Mouse (Mus musculus): ENCODE data around the gene Gm2431. TPM values are rescaled to one million over a fixed set of nuclear protein-coding genes. Genes with fewer than 3 reads are reported as not detected.
A peak's percentile ranks its signal among the peaks of the same experiment; 100 is the strongest.
"Not testable (repeated sequence)": the region's sequence is repeated elsewhere in the genome, so short reads cannot be mapped to it uniquely, and the experiment has no call there.

Gm2431 gene
- not detected for total RNA-seq (2022)

DNA sequence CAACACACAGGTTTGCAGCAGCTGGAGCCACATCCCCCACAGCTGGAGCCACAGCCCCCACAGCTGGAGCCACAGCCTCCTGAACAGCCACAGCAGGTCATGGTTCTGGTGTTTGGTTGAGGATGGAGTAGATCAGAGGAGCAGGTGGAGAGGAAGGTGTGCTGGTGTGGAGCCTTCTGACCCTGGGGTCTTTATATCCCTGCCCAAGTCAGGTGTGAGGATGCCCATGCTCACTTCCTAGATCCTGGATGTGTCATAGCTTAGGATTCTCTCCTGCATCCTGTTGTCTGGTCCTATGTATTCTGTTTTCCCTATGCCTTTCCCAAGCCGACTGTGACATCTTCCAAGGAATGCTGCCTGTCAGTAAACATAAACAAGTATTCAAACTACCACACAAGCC is at the start of gene Gm2431:
Gene Gm2431 (minus strand): TSS at position 101 of the 400 bp plus-strand sequence.
- DNase-seq (ENCODE audit: low spot score in 2 of 2), result not testable (repeated sequence)

DNA sequence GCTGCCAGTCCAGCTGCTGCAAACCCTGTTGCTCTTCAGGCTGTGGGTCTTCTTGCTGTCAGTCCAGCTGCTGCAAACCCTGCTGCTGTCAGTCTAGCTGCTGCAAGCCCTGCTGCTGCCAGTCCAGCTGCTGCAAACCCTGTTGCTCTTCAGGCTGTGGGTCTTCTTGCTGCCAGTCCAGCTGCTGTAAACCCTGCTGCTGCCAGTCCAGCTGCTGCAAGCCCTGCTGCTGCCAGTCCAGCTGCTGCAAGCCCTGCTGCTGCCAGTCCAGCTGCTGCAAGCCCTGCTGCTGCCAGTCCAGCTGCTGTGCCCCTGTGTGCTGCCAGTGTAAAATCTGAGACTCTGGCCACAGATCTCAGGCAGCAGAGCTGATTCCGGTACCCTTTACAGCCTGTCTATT is 45.8 kb upstream of the Gm2431 start:
- not testable (repeated sequence) for DNase-seq (ENCODE audit: low spot score in 2 of 2)

DNA sequence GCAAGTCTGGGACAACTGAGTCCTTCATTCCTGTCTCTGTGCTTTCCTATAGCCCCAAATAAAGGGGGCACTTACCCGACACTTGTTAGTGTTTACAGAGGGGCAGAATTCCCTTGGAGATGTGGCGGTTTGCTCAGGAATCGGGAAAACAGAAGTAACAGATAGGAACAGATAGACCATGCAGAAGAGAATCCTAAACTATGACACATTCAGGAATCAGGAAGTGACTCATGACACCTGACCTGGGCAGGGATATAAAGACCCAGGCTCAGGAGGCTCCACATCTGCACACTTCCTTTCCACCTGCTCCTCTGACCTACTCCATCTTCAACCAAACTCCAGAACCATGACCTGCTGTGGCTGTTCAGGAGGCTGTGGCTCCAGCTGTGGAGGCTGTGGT is 45.1 kb upstream of the Gm2431 start, which contains the start of gene Krtap5-4:
Gene Krtap5-4 (plus strand): TSS at position 301 of the 400 bp plus-strand sequence.
- DNase-seq (ENCODE audit: low spot score in 2 of 2), result no peak

DNA sequence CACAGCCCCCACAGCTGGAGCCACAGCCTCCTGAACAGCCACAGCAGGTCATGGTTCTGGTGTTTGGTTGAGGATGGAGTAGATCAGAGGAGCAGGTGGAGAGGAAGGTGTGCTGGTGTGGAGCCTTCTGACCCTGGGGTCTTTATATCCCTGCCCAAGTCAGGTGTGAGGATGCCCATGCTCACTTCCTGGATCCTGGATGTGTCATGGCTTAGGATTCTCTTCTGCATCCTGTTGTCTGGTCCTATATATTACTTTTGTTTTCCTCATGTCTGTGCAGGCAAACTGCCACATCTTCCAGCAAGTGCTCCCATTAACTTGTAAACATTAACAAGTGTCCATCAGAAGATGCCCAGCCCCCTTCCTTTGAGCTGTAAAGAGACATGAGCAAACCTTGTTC is 38.9 kb upstream of the Gm2431 start, which contains the start of gene Krtap5-1:
Gene Krtap5-1 (minus strand): TSS at position 101 of the 400 bp plus-strand sequence.
- not testable (repeated sequence) for DNase-seq (ENCODE audit: low spot score in 2 of 2)

DNA sequence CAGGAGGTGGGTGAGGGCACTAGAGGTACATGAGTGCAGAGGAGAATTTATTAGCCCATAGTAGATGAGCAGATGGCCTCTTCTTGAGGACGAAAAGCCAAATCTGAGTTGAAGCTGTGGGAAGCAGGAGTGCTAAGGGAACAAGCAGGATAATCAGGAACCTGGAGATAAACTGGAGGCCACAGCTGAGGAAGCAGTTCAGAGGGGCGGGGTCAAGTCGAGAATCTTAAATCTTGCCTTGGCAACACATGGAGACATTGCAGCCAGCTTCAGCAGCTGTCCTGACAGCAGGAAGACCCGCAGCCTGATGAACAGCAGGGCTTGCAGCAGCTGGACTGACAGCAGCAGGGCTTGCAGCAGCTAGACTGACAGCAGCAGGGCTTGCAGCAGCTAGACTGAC is 38.0 kb upstream of the Gm2431 start:
- DNase-seq (ENCODE audit: low spot score in 2 of 2), result not testable (repeated sequence)

DNA sequence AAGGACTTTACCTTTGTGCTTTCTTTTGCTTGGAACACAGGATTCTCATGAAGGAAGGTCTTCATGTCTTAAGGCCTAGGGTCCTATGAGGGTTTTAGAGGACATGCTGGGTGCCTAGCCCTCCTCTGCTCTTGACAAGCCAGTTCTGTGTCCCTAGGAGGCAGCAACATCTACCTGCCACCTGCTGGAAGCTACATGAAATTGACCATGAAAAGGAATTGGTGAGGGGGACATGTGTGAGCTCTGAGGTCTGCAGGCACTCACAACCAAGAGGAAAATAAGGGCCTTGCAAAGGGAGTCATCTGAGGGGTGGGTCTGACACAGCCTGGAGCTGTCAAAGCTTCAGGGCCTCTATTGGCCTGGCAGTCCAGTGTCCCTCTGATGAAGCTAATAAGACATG is 37.3 kb upstream of the Gm2431 start:
- DNase-seq (ENCODE audit: low spot score in 2 of 2), result no peak

DNA sequence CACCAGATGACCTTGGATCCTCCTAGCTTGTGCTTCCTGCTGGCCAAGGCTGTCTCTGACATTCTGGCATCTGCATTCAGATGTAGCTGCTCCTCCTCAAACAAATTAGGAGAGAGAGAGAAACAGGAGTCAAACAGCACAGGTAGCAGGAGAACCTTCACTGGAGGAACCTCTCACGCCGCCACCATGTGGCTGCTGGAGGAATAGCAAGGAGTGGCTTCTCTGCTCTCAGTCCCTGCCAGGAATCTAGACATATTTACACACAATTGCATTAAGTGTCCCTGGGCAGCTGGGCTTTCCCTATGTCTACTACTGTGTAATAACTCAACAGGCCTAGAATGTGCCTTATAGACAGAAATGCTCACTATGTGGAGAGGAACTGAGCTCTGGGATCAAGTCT is 35.7 kb upstream of the Gm2431 start:
- not testable (repeated sequence) for DNase-seq (ENCODE audit: low spot score in 2 of 2)

DNA sequence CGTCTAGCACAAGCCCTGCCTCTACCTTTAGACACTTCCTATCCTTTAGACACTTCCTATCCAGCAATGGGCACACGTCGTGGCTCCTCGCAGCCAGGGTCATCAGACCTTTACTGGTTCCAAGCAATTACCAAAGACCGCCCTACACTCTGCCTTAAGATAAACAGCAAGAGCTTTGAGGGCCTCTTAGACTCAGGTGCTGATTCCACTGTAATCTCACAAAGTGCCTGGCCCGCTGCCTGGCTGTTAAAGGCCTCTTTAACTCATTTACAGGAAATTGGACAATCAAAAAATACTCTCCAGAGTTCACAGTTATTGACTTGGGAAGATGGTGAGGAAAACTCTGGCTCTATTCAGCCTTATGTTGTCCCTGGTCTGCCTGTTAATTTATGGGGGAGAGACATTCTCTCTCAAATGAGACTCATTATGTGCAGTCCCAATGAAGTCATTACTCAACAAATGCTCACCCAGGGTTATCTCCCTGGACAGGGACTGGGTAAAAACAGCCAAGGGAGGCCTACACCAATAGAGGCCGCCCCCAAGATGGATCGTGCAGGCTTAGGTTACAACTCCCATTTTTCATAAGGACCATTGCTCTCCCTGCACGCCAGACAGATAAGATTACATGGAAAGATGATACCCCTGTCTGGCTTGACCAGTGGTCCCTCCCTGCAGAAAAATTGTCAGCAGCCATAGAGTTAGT is 27.9 kb upstream of the Gm2431 start:
- DNase-seq (ENCODE audit: low spot score in 2 of 2), result not testable (repeated sequence)

DNA sequence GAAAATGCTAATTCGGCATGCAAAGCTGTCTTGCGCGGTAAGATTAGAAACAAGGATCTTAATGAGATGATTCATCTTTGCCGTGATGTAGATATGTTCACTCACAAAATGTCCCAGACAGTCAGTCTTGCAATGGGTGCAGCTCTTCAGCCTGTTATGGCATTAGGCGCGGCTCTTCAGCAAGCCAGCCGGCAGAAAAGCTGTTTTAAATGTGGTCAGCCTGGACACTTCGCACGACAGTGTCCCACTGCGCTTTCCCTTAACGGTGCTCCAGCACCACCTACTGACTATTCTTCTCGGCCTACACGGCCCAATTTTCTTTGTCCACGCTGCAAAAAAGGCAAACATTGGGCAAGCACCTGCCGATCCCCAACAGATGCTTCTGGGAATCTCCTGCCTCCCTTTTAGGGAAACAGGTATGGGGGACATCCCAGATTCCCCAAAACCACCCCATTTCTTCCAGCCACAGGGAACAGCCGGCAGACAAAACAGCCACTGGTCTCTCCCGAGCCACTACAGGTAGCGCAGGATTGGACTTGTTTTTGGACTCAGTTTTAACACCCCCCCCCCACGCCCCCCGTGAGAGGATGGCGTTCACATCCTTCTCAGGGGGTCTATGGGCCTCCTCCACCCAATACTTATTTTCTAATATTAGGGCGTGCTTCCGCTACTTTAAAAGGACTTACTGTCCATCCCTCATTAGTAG is 27.1 kb upstream of the Gm2431 start:
- DNase-seq (ENCODE audit: low spot score in 2 of 2), result peak; percentile 7 to 8

DNA sequence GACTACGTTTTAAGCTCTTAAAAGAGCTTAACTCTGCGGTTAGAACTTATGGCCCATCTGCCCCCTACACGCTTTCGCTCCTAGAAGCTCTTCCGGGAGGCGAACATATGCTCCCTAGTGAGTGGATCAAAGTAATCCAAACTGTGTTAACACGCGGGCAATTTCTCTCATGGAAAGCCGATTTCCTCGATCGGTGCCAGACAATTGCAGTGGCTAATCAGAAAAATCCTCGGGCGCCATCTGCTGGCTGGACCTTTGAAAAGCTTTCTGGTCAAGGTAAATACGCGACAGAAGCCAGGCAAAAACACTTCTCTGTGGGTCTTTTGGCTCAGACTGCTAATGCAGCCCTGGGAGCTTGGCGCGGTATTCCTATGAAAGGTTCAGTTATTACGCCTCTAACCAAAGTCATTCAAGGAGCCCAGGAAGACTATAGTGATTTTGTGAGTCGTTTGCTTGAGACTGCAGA is 26.5 kb upstream of the Gm2431 start:
- peak; percentile 77 to 88 for DNase-seq (ENCODE audit: low spot score in 2 of 2)

DNA sequence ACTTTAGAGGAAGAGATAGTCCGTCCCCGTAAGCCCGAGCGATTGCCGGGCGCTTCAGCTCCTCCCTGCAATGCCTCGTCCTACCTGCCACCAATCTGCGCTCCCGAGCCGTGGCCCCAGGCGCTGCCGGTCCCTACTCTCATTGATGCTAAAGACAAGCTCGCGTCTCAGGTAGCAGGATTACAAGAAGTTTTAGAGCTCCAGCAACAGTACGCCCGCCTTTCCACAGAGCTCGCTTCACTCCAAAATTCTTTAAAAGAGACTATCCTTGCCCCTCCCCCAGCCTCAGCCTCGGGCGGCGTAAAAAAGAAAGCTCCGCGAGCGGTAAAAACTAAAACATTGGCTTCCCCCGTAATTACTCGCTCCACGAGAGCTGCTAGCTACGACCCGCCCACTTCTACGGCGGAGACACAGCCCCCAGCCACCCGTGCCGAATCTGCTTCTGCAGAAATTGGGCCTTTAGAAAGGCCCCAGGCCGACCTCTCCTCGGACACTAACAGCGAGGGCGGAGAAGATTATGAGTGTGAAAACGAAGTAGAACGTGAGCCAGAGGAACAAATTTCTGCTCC is 26.0 kb upstream of the Gm2431 start:
- peak; percentile 9 to 25 for DNase-seq (ENCODE audit: low spot score in 2 of 2)

DNA sequence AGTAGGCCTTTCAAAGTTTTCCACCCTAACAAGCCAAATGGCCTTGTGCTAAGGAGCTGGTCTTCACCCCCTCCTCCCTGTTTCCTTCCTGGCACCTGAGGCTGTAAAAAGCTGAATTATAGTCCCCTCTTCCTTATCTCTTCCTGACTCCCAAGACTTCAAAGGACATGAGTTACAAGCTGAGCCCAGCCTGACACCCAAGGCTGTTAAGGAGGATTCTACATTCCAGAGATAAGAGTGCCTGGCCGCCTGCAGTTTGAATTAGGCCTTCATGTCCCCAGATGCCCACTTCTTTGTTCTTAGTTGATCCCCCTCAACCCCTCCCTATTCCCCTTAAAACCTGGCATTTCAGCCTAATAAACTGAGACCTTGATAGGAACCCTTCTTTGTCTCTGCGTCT is 24.7 kb upstream of the Gm2431 start:
- DNase-seq (ENCODE audit: low spot score in 2 of 2), result not testable (repeated sequence)

DNA sequence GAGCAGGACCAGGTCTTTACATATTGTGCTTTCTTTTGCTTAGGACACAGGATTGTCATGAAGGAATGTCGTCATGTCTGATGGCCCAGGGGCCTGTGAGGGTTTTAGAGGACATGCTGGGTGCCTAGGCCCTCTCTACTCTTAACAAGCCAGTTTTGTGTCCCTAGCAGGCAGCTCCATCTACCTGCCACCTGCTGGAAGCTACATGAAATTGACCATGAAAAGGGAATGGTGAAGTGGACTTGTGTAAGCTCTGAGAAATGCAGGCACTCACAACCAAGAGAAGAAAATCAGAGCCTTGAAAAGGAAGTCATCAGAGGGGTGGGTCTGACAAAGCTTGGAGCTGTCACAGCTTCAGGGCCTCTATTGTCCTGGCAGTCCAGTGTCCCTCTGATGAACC is 21.1 kb upstream of the Gm2431 start:
- DNase-seq (ENCODE audit: low spot score in 2 of 2), result not testable (repeated sequence)

DNA sequence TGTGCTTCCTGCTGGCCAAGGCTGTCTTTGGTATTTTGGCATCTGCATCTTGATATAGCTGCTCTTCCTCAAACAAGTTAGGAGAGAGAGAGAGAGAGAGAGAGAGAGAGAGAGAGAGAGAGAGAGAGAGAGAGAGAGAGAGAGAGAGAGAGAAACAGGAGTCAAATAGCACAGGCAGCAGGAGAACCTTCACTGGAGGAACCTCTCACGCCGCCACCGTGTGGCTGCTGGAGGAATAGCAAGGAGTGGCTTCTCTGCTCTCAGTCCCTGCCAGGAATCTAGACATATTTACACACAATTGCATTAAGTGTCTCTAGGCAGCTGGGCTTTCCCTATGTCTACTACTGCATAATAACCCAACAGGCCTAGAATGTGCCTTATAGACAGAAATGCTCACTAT is 20.0 kb upstream of the Gm2431 start:
- peak in 1 of 2 experiments; percentile 35 for DNase-seq (ENCODE audit: low spot score in 2 of 2)

DNA sequence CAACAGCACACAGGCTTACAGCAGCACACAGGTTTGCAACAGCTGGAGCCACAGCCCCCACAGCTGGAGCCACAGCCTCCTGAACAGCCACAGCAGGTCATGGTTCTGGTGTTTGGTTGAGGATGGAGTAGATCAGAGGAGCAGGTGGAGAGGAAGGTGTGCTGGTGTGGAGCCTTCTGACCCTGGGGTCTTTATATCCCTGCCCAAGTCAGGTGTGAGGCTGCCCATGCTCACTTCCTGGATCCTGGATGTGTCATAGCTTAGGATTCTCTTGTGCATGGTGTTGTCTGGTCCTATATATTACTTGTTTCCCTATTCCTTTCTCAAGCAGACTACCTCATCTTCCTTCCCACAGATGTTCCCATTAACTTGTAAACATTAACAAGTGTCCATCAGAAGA is 16.1 kb upstream of the Gm2431 start, which contains the start of gene Gm4559:
Gene Gm4559 (minus strand): TSS at position 101 of the 400 bp plus-strand sequence.
- not testable (repeated sequence) for DNase-seq (ENCODE audit: low spot score in 2 of 2)

DNA sequence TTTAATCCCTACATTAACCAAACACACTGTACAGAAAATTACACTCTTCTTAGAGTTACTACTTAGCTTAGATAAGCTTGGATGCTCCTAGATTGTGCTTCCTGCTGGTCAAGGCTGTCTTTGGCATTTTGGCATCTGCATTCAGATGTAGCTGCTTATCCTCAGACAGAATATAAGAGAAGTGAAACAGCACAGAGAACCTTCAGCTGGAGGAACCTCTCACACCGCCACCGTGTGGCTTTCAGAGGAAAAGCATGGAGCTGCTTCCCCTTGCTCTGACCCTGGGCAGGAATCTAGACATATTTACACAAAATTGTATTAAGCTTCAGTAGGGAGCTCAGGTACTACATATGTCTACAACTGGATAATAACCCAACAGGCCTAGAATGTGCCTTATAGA is 2.6 kb downstream of the Gm2431 start:
- peak in 1 of 2 experiments; percentile 5 for DNase-seq (ENCODE audit: low spot score in 2 of 2)

DNA sequence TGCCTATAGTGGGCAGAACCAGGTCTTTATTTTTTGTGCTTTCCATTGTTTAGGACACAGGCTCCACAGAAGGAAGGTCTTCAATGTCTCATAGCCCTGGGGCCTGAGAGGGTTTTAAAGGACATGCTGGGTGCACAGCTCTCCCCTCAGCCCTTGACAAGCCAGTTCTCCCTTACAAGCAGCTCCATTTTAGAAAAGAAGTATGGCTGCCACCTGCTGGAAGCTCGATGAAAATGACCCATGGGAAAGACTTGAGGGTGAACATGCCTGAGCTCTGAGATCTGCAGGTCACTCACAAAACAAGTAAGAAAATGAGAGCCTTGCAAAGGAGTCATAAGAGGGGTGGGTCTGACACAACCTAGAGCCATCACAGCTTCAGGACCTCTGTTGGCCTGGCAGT is 8.3 kb downstream of the Gm2431 start:
- DNase-seq (ENCODE audit: low spot score in 2 of 2), result peak in 1 of 2 experiments; percentile 3

DNA sequence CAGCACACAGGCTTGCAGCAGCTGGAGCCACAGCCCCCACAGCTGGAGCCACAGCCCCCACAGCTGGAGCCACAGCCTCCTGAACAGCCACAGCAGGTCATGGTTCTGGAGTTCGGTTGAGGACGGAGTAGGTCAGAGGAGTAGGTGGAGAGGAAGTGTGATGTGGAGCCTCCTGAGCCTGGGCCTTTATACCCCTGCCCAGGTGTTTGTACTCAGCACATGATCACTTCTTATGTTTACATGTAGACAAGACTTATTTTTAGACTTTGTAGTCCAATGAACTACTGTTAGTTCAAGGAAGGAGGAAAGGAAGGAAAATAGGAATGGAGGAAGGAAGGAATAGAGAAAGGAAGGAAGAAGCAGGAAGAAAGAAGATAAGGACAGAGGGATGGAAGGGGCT is 17.2 kb downstream of the Gm2431 start, which contains the start of gene Gm40460:
Gene Gm40460 (minus strand): TSS at position 101 of the 400 bp plus-strand sequence.
- DNase-seq (ENCODE audit: low spot score in 2 of 2), result no peak

DNA sequence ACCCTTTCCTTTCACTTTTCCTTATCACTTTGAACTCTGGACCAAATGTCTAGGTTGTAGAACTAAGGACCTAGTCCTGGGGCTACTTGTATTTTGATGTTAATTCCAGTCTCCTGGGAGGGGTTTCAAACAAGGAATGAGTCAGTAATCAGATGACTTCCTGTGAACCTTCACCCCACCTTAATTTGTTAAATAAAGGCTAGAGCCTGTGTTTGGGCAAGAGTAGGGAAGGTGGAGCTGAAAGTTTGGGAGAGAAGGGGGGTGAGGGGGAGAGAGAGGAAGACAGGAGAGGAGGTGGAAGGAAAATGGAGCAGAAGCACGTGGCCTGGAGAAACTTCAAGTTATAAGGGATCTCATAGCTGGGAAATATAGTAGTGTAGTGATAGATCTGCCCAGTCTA is 26.6 kb downstream of the Gm2431 start:
- DNase-seq (ENCODE audit: low spot score in 2 of 2), result no peak

DNA sequence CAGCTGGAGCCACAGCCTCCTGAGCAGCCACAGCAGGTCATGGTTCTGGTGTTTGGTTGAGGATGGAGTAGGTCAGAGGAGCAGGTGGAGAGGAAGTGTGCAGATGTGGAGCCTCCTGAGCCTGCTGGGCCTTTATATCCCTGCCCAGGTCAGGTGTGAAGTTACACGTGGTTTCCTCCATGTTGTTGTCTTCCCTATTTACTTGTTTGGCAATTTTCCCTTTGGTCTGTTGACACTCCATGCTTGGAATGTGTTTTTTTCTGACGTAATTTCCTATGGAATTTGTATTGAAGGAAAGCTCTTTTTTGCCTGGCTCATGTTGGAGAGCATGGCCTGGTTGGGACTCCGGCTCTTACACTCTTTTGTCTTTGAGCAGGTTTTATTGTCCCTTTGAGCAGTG is 28.3 kb downstream of the Gm2431 start, which contains the start of gene Krtap5-5:
Gene Krtap5-5 (minus strand): TSS at position 101 of the 400 bp plus-strand sequence.
- DNase-seq (ENCODE audit: low spot score in 2 of 2), result not testable (repeated sequence)

DNA sequence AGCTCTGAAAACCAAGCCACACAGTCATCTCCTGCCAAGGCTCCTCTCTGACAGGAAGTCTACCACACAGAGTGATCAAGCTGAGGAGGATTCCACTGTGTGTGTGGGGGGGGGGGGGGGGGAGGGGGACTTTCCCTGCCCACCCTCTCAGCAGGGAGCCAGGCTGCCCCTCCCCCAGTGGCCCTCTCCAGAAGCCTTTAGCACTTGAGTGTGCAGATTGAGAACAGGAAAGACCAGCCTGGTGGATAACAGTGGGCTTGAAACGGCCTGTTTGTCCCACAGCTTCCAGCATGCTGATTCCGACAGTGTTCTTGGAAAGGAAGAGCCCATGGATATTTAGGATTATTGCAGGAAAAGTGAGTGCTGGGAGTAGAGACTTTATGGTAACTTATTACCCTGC is 33.6 kb downstream of the Gm2431 start:
- no peak for DNase-seq (ENCODE audit: low spot score in 2 of 2)

DNA sequence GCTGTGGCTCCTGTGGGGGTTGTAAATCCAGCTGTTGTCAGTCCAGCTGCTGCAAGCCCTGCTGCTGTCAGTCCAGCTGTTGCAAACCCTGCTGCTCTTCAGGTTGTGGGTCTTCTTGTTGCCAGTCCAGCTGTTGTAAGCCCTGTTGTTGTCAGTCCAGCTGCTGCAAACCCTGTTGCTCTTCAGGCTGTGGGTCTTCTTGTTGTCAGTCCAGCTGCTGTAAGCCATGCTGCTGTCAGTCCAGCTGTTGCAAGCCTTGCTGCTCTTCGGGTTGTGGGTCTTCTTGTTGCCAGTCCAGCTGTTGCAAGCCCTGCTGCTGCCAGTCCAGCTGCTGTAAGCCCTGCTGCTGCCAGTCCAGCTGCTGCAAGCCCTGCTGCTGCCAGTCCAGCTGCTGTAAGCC is 46.0 kb downstream of the Gm2431 start:
- DNase-seq (ENCODE audit: low spot score in 2 of 2), result not testable (repeated sequence)

All from left cerebral cortex, adult 8-10 months (tissue).